Mouse (Mus musculus) limb, embryonic 11.5 days (tissue): ENCODE results near the gene Mn1. TPM values are rescaled to one million over a fixed set of nuclear protein-coding genes. Genes with fewer than 3 reads are reported as not detected.

Experiments
- ATAC-seq: fragments of 200-750 bp; cut with Nextera tagmentation; 2 replicates; pipeline ENCODE4 v1.8.0; 2017; ENCODE audit warnings: low read depth; ENCODE audit not compliant: insufficient number of reproducible peaks, low FRiP score, low TSS enrichment
- DNase-seq: peaks from one replicate; pipeline ENCODE4 v3.0.0-alpha.2; 2015; ENCODE audit warnings: low spot score
- H3K27ac ChIP-seq: fragments of 300-500 bp; sonication (generic); replicated peaks from 2 replicates; pipeline ENCODE4 v1.5.1; 2014; ENCODE audit warnings: low read depth, mild to moderate bottlenecking, low read length
- H3K27me3 ChIP-seq: fragments of 300-500 bp; sonication (generic); 2 replicates; pipeline ENCODE4 v1.6.1; 2014; ENCODE audit warnings: mild to moderate bottlenecking, low read length, mixed read lengths; ENCODE audit not compliant: control insufficient read depth, insufficient read depth
- H3K36me3 ChIP-seq: fragments of 300-500 bp; sonication (generic); 2 replicates; pipeline ENCODE4 v1.6.1; 2014; ENCODE audit warnings: mild to moderate bottlenecking, low read length, moderate library complexity, mixed read lengths; ENCODE audit not compliant: control insufficient read depth, insufficient read depth
- H3K4me1 ChIP-seq: fragments of 300-500 bp; sonication (generic); 2 replicates; pipeline ENCODE4 v1.6.1; 2014; ENCODE audit warnings: low read length, mixed read lengths; ENCODE audit not compliant: control insufficient read depth, insufficient read depth
- H3K4me2 ChIP-seq: fragments of 300-500 bp; sonication (generic); 2 replicates; pipeline ENCODE4 v1.6.1; 2014; ENCODE audit warnings: low read depth, mild to moderate bottlenecking, moderate library complexity; ENCODE audit not compliant: severe bottlenecking
- H3K4me3 ChIP-seq: fragments of 300-500 bp; sonication (generic); 2 replicates; pipeline ENCODE4 v1.5.1; 2014; ENCODE audit warnings: low read depth, low read length
- H3K9ac ChIP-seq: fragments of 300-500 bp; sonication (generic); 2 replicates; pipeline ENCODE4 v1.6.1; 2014; ENCODE audit warnings: mild to moderate bottlenecking, low read length
- H3K9me3 ChIP-seq: fragments of 300-500 bp; sonication (generic); 2 replicates; pipeline ENCODE4 v1.6.1; 2016; ENCODE audit warnings: low read length; ENCODE audit not compliant: control insufficient read depth
- WGBS: fragments of 180-500 bp; shearing (Covaris S2); extraction: QIAGEN DNeasy Blood & Tissue Kit; methylation state at CpG from one replicate; pipeline ENCODE4 v1.1.7; 2014; 5-methylcytosine and 5-hydroxymethylcytosine counted together
- polyA plus RNA-seq: library from polyadenylated mRNA; unstranded; fragments of >200 nt; fragmentation: Nextera tagmentation; extraction: Ambion mirVana; gene quantifications from 2 replicates; pipeline ENCODE4 v1.2.1, GENCODE M21; 2014

The Mn1 gene
- polyA plus RNA-seq, 1 experiment from 2014 or later, result 12.4 TPM

- Histone ChIP-seq H3K4me2 (no peak overlapping the region), H3K36me3 (no peaks in the 10 kb centered on the region), H3K27ac (no peak overlapping the region), H3K4me3 (no peak overlapping the region), H3K27me3 (peaks cover 4% of the 10 kb centered on the region; the same call in 1 of the 2 replicates), H3K9ac (no peak overlapping the region; the same call in 1 of the 2 replicates), H3K4me1 (0 out of 2 replicates have a peak, but pooled peaks cover 2% of the 10 kb centered on the region), H3K9me3 (no peaks in the 10 kb centered on the region)
- DNase-seq (no peak), ATAC-seq (peak; percentile 35; the same call in 1 of the 2 replicates)
- WGBS, result 82% methylated on average over 19 of the region's 19 CpGs
These were observed 15.1 kb upstream of the Mn1 start for GRCm38 (mm10) chr5:111401879-111402650.

GRCm38 (mm10) chr5:111402651-111402996, 14.5 kb upstream of the Mn1 start:
- Histone ChIP-seq H3K4me2 (no peak overlapping the region), H3K36me3 (no peaks in the 10 kb centered on the region), H3K9me3 (no peaks in the 10 kb centered on the region), H3K4me1 (0 out of 2 replicates have a peak, but pooled peaks cover 2% of the 10 kb centered on the region), H3K4me3 (no peak overlapping the region), H3K27ac (no peak overlapping the region), H3K9ac (no peak overlapping the region), H3K27me3 (peaks cover 3% of the 10 kb centered on the region; the same call in 1 of the 2 replicates)
- ATAC-seq, result no peak
- DNase-seq, result no peak
- 91% methylated on average over 5 of the region's 6 CpGs for WGBS

GRCm38 (mm10) chr5:111404721-111405120, 12.4 kb upstream of the Mn1 start:
- Histone ChIP-seq H3K4me1 (peaks cover 18% of the 10 kb centered on the region), H3K27me3 (peaks cover 8% of the 10 kb centered on the region), H3K27ac (no peak overlapping the region), H3K36me3 (no peaks in the 10 kb centered on the region), H3K4me3 (no peak overlapping the region), H3K9me3 (no peaks in the 10 kb centered on the region), H3K9ac (no peak overlapping the region), H3K4me2 (no peak overlapping the region)
- ATAC-seq (no peak), DNase-seq (no peak)
- 66% methylated on average over 6 of the region's 6 CpGs for WGBS

- no peaks in the 10 kb centered on the region for H3K36me3 ChIP-seq
- peak overlapping the region; percentile 43 for H3K27ac ChIP-seq
- H3K4me3 ChIP-seq, result no peak overlapping the region
- H3K9ac ChIP-seq, result 0 out of 2 replicates have a peak overlapping the region, but pooled peaks have one; percentile 32
- H3K4me1 ChIP-seq, result peaks cover 16% of the 10 kb centered on the region
- peak; percentile 67 for DNase-seq
- peak; percentile 69; the same call in 1 of the 2 replicates for ATAC-seq
- H3K4me2 ChIP-seq, result peak overlapping the region; percentile 18; the same call in 1 of the 2 replicates
- peaks cover 25% of the 10 kb centered on the region for H3K27me3 ChIP-seq
- WGBS, result 2% methylated on average over 14 of the region's 14 CpGs
- H3K9me3 ChIP-seq, result no peaks in the 10 kb centered on the region
These were observed 8.6 kb upstream of the Mn1 start for GRCm38 (mm10) chr5:111408470-111409105.

- Histone ChIP-seq H3K9ac (no peak overlapping the region), H3K27ac (no peak overlapping the region), H3K4me2 (no peak overlapping the region), H3K27me3 (peaks cover 31% of the 10 kb centered on the region), H3K4me3 (no peak overlapping the region), H3K4me1 (peaks cover 21% of the 10 kb centered on the region), H3K9me3 (no peaks in the 10 kb centered on the region), H3K36me3 (no peaks in the 10 kb centered on the region)
- DNase-seq (peak; percentile 56), ATAC-seq (no peak)
- 0% methylated on average over 1 of the region's 1 CpGs for WGBS
These were observed 7.6 kb upstream of the Mn1 start for GRCm38 (mm10) chr5:111409412-111410044.

- WGBS, result 73% methylated on average over 3 of the region's 3 CpGs
- Histone ChIP-seq H3K4me2 (no peak overlapping the region), H3K27ac (no peak overlapping the region), H3K4me1 (peaks cover 28% of the 10 kb centered on the region), H3K4me3 (no peak overlapping the region), H3K9ac (no peak overlapping the region), H3K27me3 (peaks cover 35% of the 10 kb centered on the region), H3K9me3 (no peaks in the 10 kb centered on the region), H3K36me3 (no peaks in the 10 kb centered on the region)
- DNase-seq (no peak), ATAC-seq (no peak)
These were observed 6.5 kb upstream of the Mn1 start for GRCm38 (mm10) chr5:111410665-111411064.

- Histone ChIP-seq H3K4me1 (peaks cover 28% of the 10 kb centered on the region), H3K36me3 (no peaks in the 10 kb centered on the region), H3K4me2 (no peak overlapping the region), H3K27me3 (peaks cover 40% of the 10 kb centered on the region), H3K27ac (no peak overlapping the region), H3K4me3 (no peak overlapping the region), H3K9me3 (no peaks in the 10 kb centered on the region), H3K9ac (no peak overlapping the region)
- 0 out of 2 replicates have a peak, but pooled peaks have one; percentile 6 for ATAC-seq
- WGBS, result 2% methylated on average over 5 of the region's 5 CpGs
- DNase-seq, result peak; percentile 84
These were observed 3.0 kb upstream of the Mn1 start for GRCm38 (mm10) chr5:111414192-111414591.

- Histone ChIP-seq H3K27ac (no peak overlapping the region), H3K4me1 (peaks cover 31% of the 10 kb centered on the region), H3K4me2 (peak overlapping the region; percentile 17), H3K27me3 (peaks cover 42% of the 10 kb centered on the region), H3K9ac (no peak overlapping the region), H3K36me3 (no peaks in the 10 kb centered on the region), H3K9me3 (no peaks in the 10 kb centered on the region), H3K4me3 (0 out of 2 replicates have a peak overlapping the region, but pooled peaks have one; percentile 14)
- ATAC-seq, result no peak
- WGBS, result 31% methylated on average over 4 of the region's 4 CpGs
- no peak for DNase-seq
These were observed 2.4 kb upstream of the Mn1 start for GRCm38 (mm10) chr5:111414770-111415249.
